Mouse (Mus musculus): ENCODE measurements around the gene Plcg2. TPM values are rescaled to one million over a fixed set of nuclear protein-coding genes. Genes with fewer than 3 reads are reported as not detected.

Gene Plcg2
- polyA plus RNA-seq, 2 experiments from 2014 or later, result 0.99 TPM; not detected in 1

DNA sequence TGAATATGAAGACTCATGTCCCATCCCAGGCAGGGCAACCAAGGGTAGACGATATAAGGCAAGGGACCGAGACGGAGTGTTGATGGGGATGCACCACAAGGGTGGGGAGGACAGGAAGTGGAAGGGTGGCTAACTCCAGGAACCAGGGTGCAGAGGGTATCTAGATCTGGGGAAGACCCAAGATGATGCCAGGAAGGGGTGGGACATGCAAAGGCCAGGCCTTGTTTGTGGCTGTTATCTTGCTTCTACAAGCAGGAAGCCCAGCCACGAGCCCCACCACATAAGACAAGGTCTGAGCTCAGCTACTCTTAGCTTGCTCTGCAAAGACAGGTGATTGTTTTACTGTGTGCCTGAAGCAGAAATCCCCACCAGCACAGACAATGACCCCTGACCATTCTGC, 50.4 kb downstream of the Plcg2 start:
- peak; percentile 90 for ATAC-seq

DNA sequence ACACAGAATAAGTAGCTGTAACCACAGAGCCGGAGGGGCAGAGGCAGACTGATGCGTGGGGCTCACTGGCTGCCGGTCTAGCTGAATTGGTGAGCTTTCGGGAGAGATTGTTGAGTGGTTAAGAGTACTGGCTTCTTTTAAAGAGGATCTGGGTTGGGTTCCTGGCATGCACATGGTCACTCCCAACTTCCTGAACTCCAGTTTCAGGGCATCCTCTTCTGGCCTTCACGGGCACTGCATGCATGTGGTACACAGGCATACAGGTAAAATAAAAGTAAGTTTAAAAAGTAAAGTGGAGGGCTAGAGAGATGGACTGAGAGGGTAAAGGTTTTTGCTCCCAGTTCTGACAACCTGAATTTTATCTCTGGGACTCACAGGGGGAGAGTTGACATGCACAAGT, 52.4 kb downstream of the Plcg2 start:
- no peak for ATAC-seq

DNA sequence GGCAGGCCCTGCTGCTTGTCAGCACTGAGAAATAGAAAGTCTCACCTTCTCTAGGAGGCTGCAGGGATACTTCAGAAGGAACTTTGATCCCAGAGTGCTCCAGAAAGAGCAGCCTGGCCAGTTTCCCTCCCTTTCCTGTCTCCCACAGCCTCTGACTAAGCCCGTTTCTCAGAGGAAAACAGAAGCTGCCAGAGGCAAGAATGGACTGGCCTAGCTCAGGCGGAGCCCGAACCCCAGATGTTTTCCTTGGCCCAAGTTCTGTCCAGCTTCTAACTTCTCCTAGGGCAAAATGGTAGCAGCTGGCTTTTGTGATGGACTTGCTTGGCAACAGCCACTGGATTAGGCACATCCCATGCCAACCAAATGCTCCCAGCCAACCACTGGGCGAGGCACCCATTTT, 62.9 kb downstream of the Plcg2 start:
- no peak for ATAC-seq

DNA sequence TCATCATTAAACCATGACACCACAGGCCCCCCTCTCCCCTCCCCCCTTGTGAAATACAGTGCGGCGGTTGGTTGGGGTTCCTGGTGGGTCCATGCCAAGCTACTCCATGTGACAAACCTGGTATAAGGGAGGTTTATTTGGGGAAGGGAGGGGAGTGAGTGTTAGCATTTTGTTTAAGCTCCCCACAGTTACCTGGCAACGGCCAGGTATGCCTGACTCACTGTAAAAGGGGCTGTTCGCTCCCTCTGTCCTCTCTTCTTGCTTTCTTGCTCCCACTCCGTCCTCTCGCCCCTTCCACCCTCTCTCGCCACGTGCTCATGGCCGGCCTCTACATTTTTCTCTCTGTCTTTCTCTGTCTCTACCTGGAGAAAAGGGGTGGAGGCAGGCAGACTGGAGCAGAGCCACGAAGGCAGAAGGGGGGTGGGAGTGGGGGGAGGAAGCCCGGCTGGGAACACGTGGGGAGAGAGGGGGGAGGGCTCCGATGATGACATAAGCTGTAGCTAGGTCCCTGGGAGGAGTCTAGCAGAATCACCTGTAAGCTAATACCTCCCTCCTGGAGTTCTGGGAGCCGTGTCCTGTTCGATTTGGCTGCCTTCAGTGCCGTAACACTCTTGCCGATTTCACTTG, 63.8 kb downstream of the Plcg2 start:
- ATAC-seq, result no peak

- ATAC-seq, result no peak
Observed at GRCm38 (mm10) chr8:117562445-117563014, 64.4 kb downstream of the Plcg2 start.

DNA sequence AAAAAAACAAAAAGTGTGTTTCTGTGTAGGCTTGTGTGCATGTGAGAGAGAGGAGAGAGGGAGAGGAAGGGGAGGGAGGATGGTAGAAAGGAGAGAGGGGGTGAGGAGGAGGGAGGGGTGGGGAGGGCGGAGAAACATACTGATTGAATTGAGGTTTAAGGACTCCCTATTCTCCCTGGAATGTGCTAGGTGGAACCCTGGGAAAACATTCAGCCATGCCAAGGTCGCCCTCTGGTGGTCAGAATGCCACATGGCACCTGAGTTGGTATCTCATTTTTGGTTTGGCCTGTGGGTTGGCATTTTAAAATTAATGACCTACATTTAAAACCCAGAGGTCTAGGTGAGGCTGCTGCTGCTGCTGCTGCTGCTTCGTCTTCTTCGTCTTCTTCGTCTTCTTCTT, 71.3 kb downstream of the Plcg2 start:
- no peak for ATAC-seq

DNA sequence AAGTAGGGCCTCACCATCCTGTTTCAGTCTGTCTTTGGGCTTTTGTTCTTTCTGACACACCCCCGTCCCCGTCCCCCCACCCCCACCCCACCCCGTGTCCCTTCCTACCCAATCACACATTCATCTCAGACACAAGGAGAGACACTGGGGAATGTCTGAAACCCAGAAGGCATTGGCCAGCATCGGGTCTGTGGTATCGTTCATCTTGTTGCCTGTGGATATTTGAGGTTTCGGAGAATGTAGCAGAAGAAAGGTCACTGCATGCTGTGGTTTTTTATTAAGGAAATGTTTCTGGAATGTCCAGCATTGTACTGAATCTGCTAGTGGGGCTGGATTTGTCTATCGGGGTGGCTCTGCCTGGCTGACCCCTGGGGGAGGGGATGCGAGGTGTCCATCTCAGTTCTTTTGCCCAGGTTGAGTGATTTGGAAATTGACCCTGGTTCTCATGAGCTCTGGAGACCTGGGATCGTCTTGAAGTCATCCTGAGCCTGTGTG, 78.2 kb downstream of the Plcg2 start:
- ATAC-seq, result no peak

- no peak for ATAC-seq
Observed at GRCm38 (mm10) chr8:117577059-117577458, 79.0 kb downstream of the Plcg2 start.

DNA sequence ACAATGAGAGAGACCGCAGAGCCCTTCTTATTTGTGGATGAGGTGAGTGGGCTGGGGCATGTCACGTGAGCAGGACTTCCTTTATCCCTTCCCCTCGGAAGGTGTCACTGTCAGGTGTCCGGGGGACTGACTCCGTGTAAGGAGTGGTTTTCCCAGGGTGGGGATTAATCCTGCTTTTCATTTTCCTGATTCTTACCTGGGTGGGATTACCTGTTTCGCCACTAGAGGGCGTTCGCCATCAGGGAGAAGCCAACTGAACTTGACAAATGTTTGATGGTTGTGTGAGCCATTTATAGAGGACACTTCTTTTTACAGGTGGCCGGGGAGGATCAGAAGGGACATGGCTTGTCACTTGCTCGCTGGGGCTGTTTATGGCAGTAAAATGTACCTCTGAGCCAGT, 79.8 kb downstream of the Plcg2 start:
- no peak for ATAC-seq

DNA sequence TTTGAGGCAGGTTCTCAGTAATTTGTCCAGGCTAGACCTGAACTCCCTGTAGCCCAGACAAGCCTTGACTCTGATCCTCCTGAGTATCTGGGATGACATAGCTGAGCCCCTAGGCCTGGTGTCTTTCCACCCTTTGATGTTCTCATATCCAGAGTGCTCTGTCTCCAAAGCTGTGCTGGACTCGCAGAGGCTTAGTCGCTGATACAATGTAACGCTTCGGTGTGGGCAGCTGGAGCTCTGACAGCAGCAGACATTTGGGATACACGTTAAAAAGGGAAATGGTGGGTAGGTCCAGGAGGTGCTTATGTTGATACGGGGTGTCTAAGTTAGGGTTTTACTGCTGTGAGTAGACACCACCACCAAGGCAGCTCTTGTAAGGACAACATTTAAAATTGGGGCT, 80.8 kb downstream of the Plcg2 start:
- ATAC-seq, result no peak

DNA sequence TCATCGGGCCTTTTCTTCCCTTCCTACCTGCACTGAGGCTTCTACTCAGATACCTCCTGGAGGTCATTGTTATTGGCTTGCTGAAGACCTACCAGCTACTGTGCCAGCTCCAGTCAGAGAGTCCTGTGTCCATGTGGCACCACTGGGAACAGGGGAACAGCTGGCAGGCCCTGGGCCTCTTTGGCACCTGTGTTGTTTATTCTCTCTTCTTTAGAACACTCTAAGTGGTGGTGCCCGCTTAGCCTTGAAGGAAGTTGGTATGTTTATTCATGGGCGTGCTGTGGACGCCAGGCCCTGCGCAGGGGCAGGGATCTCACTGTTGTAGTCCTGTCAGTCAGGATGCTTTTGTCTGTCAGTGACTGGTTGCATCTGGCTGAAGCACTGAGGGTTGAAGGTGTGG, 95.8 kb downstream of the Plcg2 start:
- no peak for ATAC-seq

DNA sequence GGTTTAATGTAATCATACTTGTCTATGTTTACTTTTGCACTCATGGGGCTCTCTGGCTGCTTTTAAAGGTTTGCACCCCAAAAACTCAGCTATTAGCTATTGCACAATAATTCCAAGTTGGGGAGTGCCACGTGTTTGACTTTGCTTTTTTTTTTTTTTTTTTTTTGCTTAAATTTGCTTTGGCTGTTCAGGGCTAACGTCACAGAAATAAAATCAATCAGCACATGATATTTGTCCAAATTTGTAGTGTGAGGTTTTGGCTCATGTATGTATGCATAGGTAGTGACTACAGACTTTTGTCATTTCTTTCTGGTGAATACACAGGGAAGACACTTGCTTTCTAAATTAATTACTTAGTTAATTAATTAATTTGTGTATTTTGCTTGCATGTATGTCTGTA, 96.9 kb downstream of the Plcg2 start:
- ATAC-seq, result no peak

DNA sequence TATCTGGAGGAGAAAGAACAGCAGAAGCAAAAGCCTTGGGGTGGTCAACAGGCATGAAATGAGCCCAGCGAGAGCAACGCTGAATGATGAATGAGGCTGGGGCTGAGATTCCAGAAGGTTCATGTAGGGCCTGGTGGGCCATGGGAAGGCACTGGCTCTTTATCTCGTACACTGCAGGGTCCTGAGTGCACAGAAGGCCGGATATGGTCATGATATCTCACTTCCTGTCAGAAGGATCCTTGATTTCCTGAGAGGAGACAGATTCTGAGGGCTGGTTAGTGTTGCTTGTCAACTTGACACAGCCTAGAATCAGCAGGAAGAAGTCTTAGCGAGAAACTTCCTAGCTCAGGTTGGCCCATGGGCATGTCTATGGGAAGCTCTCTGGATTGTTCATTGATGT, 98.7 kb downstream of the Plcg2 start:
- ATAC-seq, result no peak

DNA sequence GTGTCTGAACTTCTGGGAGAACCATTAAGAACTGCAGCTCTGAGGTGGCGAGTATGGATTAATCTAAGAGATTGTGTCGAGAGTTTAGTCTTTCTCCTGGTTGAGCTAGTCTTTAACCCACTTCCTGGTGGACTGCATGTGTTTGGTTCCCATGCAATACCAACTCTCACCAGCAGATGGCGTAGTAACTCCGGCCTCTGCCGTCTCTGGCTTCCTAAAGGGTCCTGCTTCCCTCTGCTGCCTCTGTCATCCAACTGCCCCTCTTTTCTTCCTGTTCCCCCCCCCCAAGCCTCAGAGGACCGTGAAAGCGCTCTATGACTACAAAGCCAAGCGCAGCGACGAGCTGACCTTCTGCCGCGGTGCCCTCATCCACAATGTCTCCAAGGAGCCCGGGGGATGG, 102.7 kb downstream of the Plcg2 start:
- no peak for ATAC-seq

- ATAC-seq, result no peak
Observed at GRCm38 (mm10) chr8:117604101-117604500, 106.0 kb downstream of the Plcg2 start.

DNA sequence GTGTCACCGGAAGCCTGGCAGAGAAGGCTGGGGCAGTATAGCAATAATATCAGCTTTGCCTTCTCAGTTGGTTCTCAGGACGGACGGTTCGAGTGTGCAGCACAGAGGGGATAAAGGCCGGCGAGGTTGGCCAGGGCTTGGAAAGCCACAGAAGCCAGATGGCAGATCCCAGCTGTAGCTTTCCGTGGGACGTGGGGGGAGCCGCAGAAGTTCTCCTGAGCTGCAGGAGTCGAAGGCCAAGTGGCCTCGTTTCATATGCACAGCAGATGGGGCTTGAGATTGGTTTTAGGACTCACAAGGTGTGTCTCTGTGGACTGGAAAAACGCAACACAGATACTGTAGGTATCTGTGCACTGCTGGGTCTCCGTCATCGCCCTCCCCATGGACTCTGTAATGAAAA, 106.6 kb downstream of the Plcg2 start:
- no peak for ATAC-seq

DNA sequence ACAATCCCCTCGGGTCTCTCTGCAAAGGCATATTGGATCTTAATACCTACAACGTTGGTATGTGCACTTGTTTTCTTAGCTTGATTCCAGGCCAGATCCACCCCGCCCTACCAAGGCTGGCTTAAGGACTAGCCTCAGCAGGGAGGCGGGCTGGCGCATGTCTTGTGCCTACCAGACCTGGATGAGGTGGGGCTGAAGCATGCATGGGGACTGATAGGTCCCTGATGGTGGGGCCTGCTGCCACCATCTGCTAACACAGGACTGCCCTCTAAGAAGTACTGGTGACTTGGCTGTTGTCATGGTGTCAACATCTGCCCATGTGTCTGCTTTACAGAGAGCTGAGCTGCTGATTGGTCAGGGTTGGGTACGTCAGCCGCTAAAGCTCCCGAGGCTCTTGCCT, 107.1 kb downstream of the Plcg2 start:
- no peak for ATAC-seq

- no peak for ATAC-seq
Observed at GRCm38 (mm10) chr8:117610506-117610905, 112.4 kb downstream of the Plcg2 start.

- no peak for ATAC-seq
Observed at GRCm38 (mm10) chr8:117612861-117613260, 114.8 kb downstream of the Plcg2 start.

DNA sequence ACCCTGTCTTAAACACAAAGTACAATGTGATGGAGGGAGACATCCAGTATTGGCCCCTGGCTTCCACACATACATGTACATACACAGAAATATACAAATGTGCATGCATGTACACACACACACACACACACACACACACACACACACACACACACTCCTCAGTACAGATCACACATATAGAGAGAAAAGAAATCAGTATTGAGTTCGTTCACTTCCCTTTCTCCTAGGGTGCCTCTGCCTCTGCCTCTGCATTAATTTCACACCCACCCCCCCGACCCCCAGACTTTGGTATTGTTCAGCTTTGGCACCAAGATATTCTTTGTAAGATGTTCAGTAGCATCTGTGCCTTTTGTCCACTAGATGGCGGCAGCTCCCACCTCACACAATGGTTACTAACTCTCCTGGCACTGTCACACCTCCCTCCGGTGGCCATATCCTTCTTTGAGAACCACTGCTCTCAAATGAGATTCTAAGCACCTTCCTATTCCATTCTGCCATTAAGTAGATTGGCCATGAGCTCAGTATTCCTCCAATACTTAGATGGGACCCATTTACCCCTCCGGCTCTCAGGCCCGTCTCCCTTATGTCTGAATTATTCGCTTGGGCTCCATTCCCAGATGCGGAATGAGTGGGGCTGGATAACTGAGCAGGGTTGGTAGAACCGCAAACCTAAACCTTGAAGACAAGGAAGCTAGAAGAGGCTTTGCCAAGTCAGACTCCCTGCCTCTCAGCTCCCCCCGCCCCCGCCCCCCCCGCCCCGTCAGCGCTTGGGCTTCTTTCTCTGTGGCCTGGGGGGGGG, 128.1 kb downstream of the Plcg2 start:
- no peak for ATAC-seq

DNA sequence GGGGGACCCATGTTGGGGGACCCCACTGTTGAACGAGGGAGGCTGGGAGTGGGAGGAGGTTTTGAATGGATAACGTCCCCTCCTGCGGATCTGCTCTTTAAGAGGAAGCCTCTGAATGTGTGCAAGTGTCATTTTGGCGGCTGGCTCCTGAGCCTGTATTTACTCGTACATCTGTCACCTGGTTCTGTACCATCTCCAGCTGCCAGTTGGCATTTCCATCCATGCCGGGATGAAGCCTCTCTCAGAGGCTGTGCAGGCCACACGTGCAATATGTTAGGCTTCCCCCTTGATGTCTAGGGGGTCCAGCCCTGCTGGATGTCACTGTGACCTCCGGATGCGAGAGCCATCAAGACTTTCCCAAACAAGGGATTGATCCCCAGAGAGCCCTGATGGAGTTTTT, 129.0 kb downstream of the Plcg2 start:
- ATAC-seq, result no peak

DNA sequence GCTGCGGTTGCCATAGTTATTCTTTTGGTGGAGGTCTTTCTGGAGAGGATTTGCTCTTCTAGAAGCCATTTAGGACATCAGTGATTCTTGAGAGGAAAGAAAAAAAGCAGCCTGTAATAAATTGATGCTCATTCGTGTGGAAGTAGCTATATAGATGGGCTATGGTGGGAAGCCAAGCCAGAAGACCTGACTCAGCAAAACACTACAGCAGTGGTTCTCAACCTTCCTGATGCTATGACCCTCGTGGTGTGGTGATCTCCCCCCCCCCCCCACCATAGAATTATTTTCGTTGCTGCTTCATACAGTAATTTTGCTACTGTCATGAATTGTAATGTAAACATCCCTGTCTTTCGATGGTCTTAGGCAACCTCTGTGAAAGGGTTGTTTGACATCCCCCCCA, 134.4 kb downstream of the Plcg2 start:
- ATAC-seq, result no peak

- no peak for ATAC-seq
Observed at GRCm38 (mm10) chr8:117634406-117634805, 136.3 kb downstream of the Plcg2 start.

- ATAC-seq, result no peak
Observed at GRCm38 (mm10) chr8:117637462-117637861, 139.4 kb downstream of the Plcg2 start.
